Mouse (Mus musculus): ENCODE data around the gene Rpl21.

DNA sequence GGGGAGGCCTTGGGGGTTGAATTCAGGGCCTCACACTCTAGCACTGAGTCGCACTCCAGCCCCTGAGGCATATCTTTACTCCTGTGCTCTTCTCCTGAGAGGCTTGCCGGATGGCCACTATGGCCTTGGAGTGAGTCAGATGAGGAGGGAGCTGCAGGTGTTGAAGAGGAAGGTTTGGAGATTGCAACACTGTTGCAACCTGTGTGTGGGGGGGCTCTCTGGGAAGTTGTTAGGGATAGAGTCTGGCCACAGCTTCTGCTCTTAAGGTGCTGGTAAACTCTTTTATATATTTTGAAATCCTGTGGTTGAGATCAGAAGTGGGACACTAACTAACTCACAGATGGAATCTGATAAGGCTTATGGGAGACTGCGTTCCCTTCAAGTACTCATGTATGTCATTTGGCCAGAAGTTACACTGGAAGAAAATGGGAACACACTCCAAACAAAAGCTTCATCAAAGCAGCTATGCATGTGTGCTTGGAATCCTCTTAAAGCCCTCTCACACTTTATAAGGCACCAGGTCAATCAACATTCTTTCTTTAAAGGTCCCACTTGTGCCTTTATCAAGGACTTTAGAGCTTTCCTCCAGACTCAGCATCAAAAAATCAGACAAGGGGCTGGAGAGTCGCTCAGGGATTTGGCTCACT is 16.4 kb downstream of the Rpl21 start:
- TF ChIP-seq CTCF (conservative IDR thresholded peaks at IDR 0.05; ENCODE audit: low read length) (no peak), POU5F1 (IDR thresholded peaks at IDR 0.05; ENCODE audit: borderline replicate concordance, low read length) (no peak), NANOG (IDR thresholded peaks at IDR 0.05; ENCODE audit: borderline replicate concordance, low read length) (no peak)
